ENCODE assay signal across 8 mouse cellular contexts in genomic region chr19:60756192-60757098, GRCm38 (mm10). TPM values are rescaled to one million over a fixed set of nuclear protein-coding genes. Genes with fewer than 3 reads are reported as not detected.
DNase-seq lines count a peak whose midpoint lies in the region; ATAC-seq and TF ChIP-seq lines count a peak whose summit lies in the region.

No protein-coding gene starts in this region.

- peak overlapping the region; percentile 59 for H3K4me3 ChIP-seq in cortical plate, adult 2 months (ENCODE audit: insufficient read depth, low read length)
- H3K4me3 ChIP-seq in limb, embryonic 14.5 days (replicated peaks; ENCODE audit: low read length) = peak overlapping the region; percentile 71
- H3K4me3 ChIP-seq in midbrain, embryonic 15.5 days = peak overlapping the region; percentile 94

- peak; percentile 89 for DNase-seq in heart, adult 11 months
- no peak for DNase-seq in heart, adult 8-10 months (ENCODE audit: low spot score)
- DNase-seq in kidney, adult 8-10 months = peak; percentile 23 to 40
- peak; percentile 6 for DNase-seq in limb, embryonic 14.5 days (ENCODE audit: low spot score)
- DNase-seq in spleen, postnatal 36 days (ENCODE audit: low spot score in 2 of 2) = peak; percentile 54 to 69

- H3K9ac ChIP-seq in limb, embryonic 14.5 days (ENCODE audit: low read depth, low read length, severe bottlenecking) = peak overlapping the region; percentile 59
- H3K9ac ChIP-seq in midbrain, embryonic 15.5 days = peak overlapping the region; percentile 86

- 0 out of 2 replicates have a peak, but pooled peaks cover 4% of the 10 kb centered on the region for H3K27me3 ChIP-seq in limb, embryonic 14.5 days (ENCODE audit: control insufficient read depth, insufficient read depth, low read length)
- no peaks in the 10 kb centered on the region for H3K27me3 ChIP-seq in midbrain, embryonic 15.5 days (replicated peaks)

- peak overlapping the region; percentile 96 for H3K27ac ChIP-seq in cortical plate, adult 2 months (ENCODE audit: insufficient read depth, low read length)
- no peak overlapping the region for H3K27ac ChIP-seq in limb, embryonic 14.5 days (replicated peaks; ENCODE audit: low read depth, low read length)
- H3K27ac ChIP-seq in midbrain, embryonic 15.5 days = peak overlapping the region; percentile 95

- peaks cover 16% of the 10 kb centered on the region for H3K36me3 ChIP-seq in limb, embryonic 14.5 days (ENCODE audit: control insufficient read depth, insufficient read depth, low read length)
- 0 out of 2 replicates have a peak, but pooled peaks cover 5% of the 10 kb centered on the region for H3K36me3 ChIP-seq in midbrain, embryonic 15.5 days (replicated peaks)

- WGBS in limb, embryonic 14.5 days = 0% methylated on average over 47 of the region's 115 CpGs
- under 1% methylated on average over 115 of the region's 115 CpGs for WGBS in midbrain, embryonic 15.5 days

- no peak for TF ChIP-seq CTCF in cortical plate, adult 2 months (IDR thresholded peaks at IDR 0.05; ENCODE audit: extremely low read depth, insufficient read depth, low read length)

- no peak for TF ChIP-seq POLR2A in cortical plate, adult 2 months (IDR thresholded peaks at IDR 0.05; ENCODE audit: extremely low read depth, insufficient read depth, low read length)
- no peak for TF ChIP-seq POLR2A in limb, embryonic 14.5 days (IDR thresholded peaks at IDR 0.05; ENCODE audit: borderline replicate concordance, extremely low read depth, insufficient read depth, insufficient read length)

- peak overlapping the region; percentile 92 for H3K4me2 ChIP-seq in limb, embryonic 14.5 days (replicated peaks; ENCODE audit: low read depth, low read length, severe bottlenecking)
- H3K4me2 ChIP-seq in midbrain, embryonic 15.5 days = peak overlapping the region; percentile 89

- no peaks in the 10 kb centered on the region for H3K9me3 ChIP-seq in limb, embryonic 14.5 days (ENCODE audit: control insufficient read depth, low read length)
- no peaks in the 10 kb centered on the region for H3K9me3 ChIP-seq in midbrain, embryonic 15.5 days

- peak; percentile 34 for ATAC-seq in granulocyte monocyte progenitor cell, adult 5-6 weeks (replicated peaks; ENCODE audit: poor library complexity, severe bottlenecking)
- ATAC-seq in limb, embryonic 14.5 days (ENCODE audit: low FRiP score, low read depth) = peak; percentile 20
- ATAC-seq in midbrain, embryonic 15.5 days (replicated peaks) = peak; percentile 86

- H3K4me1 ChIP-seq in cortical plate, adult 2 months (ENCODE audit: control insufficient read depth, insufficient read depth, low read length) = peaks cover 3% of the 10 kb centered on the region; the same call in 1 of the 2 replicates
- H3K4me1 ChIP-seq in limb, embryonic 14.5 days (ENCODE audit: control insufficient read depth, insufficient read depth, low read length) = 0 out of 2 replicates have a peak, but pooled peaks cover 4% of the 10 kb centered on the region
- peaks cover 26% of the 10 kb centered on the region for H3K4me1 ChIP-seq in midbrain, embryonic 15.5 days

RNA-seq across cellular contexts. Expression of gene Nanos1, which starts 0.7 kb away (rescaled TPM):
- under 1 TPM; 0.06 to 0.22 (median 0.12) TPM for total RNA-seq in heart, adult 8-10 months (2022)
- polyA plus RNA-seq in cortical plate, adult 2 months (2012; rRNA removed) = 17.2 and 18.0 TPM in 2 replicates
- total RNA-seq in granulocyte monocyte progenitor cell, adult 5-6 weeks (2014; fragmentation: Nextera tagmentation) = 1.3 and 3.8 TPM in 2 replicates
- 1.2 and 1.4 TPM in 2 replicates for total RNA-seq in granulocyte monocyte progenitor cell, adult 5-6 weeks (2017)
- 1.5 and 1.7 TPM in 2 replicates for polyA plus RNA-seq in limb, embryonic 14.5 days (2012; rRNA removed)
- 1.5 and 1.9 TPM in 2 replicates for polyA plus RNA-seq in limb, embryonic 14.5 days (2014; fragmentation: Nextera tagmentation; extraction: Ambion mirVana)
- 21.1 and 22.7 TPM in 2 replicates for polyA plus RNA-seq in midbrain, embryonic 15.5 days (2015; fragmentation: Nextera tagmentation; extraction: Ambion mirVana)

RNA-seq across cellular contexts. Expression of gene Eif3a, which starts 34.0 kb away (rescaled TPM):
- total RNA-seq in heart, adult 8-10 months (2022) = 100 to 1,000 TPM; 102 to 115 (median 107) TPM
- polyA plus RNA-seq in cortical plate, adult 2 months (2012; rRNA removed) = 58.0 and 60.6 TPM in 2 replicates
- total RNA-seq in granulocyte monocyte progenitor cell, adult 5-6 weeks (2014; fragmentation: Nextera tagmentation) = 269 and 272 TPM in 2 replicates
- 334 and 405 TPM in 2 replicates for total RNA-seq in granulocyte monocyte progenitor cell, adult 5-6 weeks (2017)
- 75.3 and 122 TPM in 2 replicates for polyA plus RNA-seq in limb, embryonic 14.5 days (2012; rRNA removed)
- polyA plus RNA-seq in limb, embryonic 14.5 days (2014; fragmentation: Nextera tagmentation; extraction: Ambion mirVana) = 162 and 163 TPM in 2 replicates
- polyA plus RNA-seq in midbrain, embryonic 15.5 days (2015; fragmentation: Nextera tagmentation; extraction: Ambion mirVana) = 109 and 111 TPM in 2 replicates

RNA-seq across cellular contexts. Expression of gene Fam45a, which starts 54.9 kb away (rescaled TPM):
- 10 to 100 TPM; 13.1 to 19.7 (median 16.1) TPM for total RNA-seq in heart, adult 8-10 months (2022)
- polyA plus RNA-seq in cortical plate, adult 2 months (2012; rRNA removed) = 44.2 and 46.3 TPM in 2 replicates
- total RNA-seq in granulocyte monocyte progenitor cell, adult 5-6 weeks (2014; fragmentation: Nextera tagmentation) = 27.0 and 54.3 TPM in 2 replicates
- 19.8 and 19.9 TPM in 2 replicates for total RNA-seq in granulocyte monocyte progenitor cell, adult 5-6 weeks (2017)
- polyA plus RNA-seq in limb, embryonic 14.5 days (2012; rRNA removed) = 29.3 and 37.8 TPM in 2 replicates
- 42.6 and 43.9 TPM in 2 replicates for polyA plus RNA-seq in limb, embryonic 14.5 days (2014; fragmentation: Nextera tagmentation; extraction: Ambion mirVana)
- polyA plus RNA-seq in midbrain, embryonic 15.5 days (2015; fragmentation: Nextera tagmentation; extraction: Ambion mirVana) = 38.7 and 39.4 TPM in 2 replicates

Comparison
In these comparisons a context has a peak if more than half of its experiments do, and no peak if none do; other contexts are left out.
1. ATAC-seq: peak in every context shown above with its lines; median percentile 86 in midbrain, embryonic 15.5 days; 34 in granulocyte monocyte progenitor cell, adult 5-6 weeks; 20 in limb, embryonic 14.5 days.